8 mouse cellular contexts compared by ENCODE assay signal in the genomic region with DNA sequence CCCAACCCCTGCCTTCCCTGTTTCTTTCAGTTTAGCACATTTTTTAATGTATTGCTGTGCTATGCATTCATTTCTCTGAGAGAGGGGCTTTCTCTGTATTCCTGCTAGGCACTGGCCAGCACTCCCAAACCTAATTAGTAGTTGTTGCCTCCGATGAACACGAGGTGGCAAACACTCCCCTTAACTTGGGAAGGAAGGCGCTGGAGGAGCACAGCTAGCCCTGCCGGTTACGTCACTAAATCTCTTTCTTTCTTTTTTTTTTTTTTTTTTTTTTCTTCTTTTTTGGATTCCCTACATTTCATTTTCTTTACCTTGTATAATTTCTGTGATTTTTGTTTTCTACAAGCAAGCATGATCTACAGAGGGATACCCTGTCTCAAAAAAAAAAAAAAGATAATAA. TPM values are rescaled to one million over a fixed set of nuclear protein-coding genes. Genes with fewer than 3 reads are reported as not detected.
DNase-seq lines count a peak whose midpoint lies in the region; ATAC-seq and TF ChIP-seq lines count a peak whose summit lies in the region.
"Had no signal": no experiment of that assay in that cellular context is flagged by ENCODE, and none has a peak within 500 bp of the region (broad histone marks: within the 10 kb centered on the region; RNA-seq: fewer than 3 reads in every experiment).

No protein-coding gene starts in this region.

- ATAC-seq in hindbrain, embryonic 11.5 days (ENCODE audit: low FRiP score), result no peak
- no peak for ATAC-seq in hindbrain, embryonic 12.5 days (ENCODE audit: low FRiP score)
- ATAC-seq in hindbrain, postnatal 0 days, result peak; percentile 87
- peak; percentile 40; the same call in 1 of the 2 replicates for ATAC-seq in liver, embryonic 16.5 days (ENCODE audit: low read depth)

- peak; percentile 44 for DNase-seq in hindbrain, embryonic 11.5 days (ENCODE audit: low spot score)
- DNase-seq in ES-CJ7 (ENCODE audit: low read depth, low spot score) (peak; percentile 51), ZHBTc4 (ENCODE audit: low read depth, low spot score) (peak; percentile 73)
- DNase-seq in hindbrain, postnatal 0 days (ENCODE audit: low spot score), result peak; percentile 91
- DNase-seq in right cerebral cortex, postnatal 4 days, result peak; percentile 51

- TF ChIP-seq CTCF in hindbrain, postnatal 0 days (IDR thresholded peaks at IDR 0.05; ENCODE audit: low read depth), result peak; percentile 82

- H3K36me3 ChIP-seq in hindbrain, embryonic 11.5 days (ENCODE audit: control insufficient read depth, insufficient read depth, low read length), result no peaks in the 10 kb centered on the region
- H3K36me3 ChIP-seq in hindbrain, embryonic 12.5 days, result no peaks in the 10 kb centered on the region
- H3K36me3 ChIP-seq in hindbrain, postnatal 0 days (ENCODE audit: insufficient read depth, low read length), result no peaks in the 10 kb centered on the region
- peaks cover 9% of the 10 kb centered on the region for H3K36me3 ChIP-seq in liver, embryonic 16.5 days (ENCODE audit: control insufficient read depth, insufficient read depth)

- 8% methylated on average over 5 of the region's 5 CpGs for WGBS in hindbrain, embryonic 11.5 days
- WGBS in hindbrain, embryonic 12.5 days, result 11% methylated on average over 5 of the region's 5 CpGs
- WGBS in hindbrain, postnatal 0 days, result 10% methylated on average over 5 of the region's 5 CpGs
- WGBS in liver, embryonic 16.5 days (ENCODE audit: insufficient replicate concordance), result 12% methylated on average over 5 of the region's 5 CpGs

- no peak overlapping the region for H3K27ac ChIP-seq in hindbrain, embryonic 11.5 days (ENCODE audit: low read depth, low read length)
- H3K27ac ChIP-seq in hindbrain, embryonic 12.5 days, result no peak overlapping the region
- H3K27ac ChIP-seq in hindbrain, postnatal 0 days, result no peak overlapping the region
- H3K27ac ChIP-seq in liver, embryonic 16.5 days (ENCODE audit: low read length), result no peak overlapping the region
- H3K27ac ChIP-seq: macrophage had no signal

- no peak overlapping the region for H3K4me3 ChIP-seq in hindbrain, embryonic 11.5 days (ENCODE audit: low read depth, low read length)
- no peak overlapping the region for H3K4me3 ChIP-seq in hindbrain, embryonic 12.5 days
- no peak overlapping the region for H3K4me3 ChIP-seq in hindbrain, postnatal 0 days (ENCODE audit: low read length)
- no peak overlapping the region for H3K4me3 ChIP-seq in liver, embryonic 16.5 days (ENCODE audit: low read depth, low read length)

- no peaks in the 10 kb centered on the region for H3K9me3 ChIP-seq in hindbrain, embryonic 11.5 days (ENCODE audit: control insufficient read depth, low read length)
- no peaks in the 10 kb centered on the region for H3K9me3 ChIP-seq in hindbrain, embryonic 12.5 days (replicated peaks)
- H3K9me3 ChIP-seq in hindbrain, postnatal 0 days (ENCODE audit: low read length), result no peaks in the 10 kb centered on the region
- no peaks in the 10 kb centered on the region for H3K9me3 ChIP-seq in liver, embryonic 16.5 days (replicated peaks; ENCODE audit: control insufficient read depth, low read length)

- 0 out of 2 replicates have a peak overlapping the region, but pooled peaks have one; percentile 11 for H3K9ac ChIP-seq in hindbrain, embryonic 11.5 days (ENCODE audit: low read depth, low read length)
- no peak overlapping the region for H3K9ac ChIP-seq in hindbrain, embryonic 12.5 days
- no peak overlapping the region for H3K9ac ChIP-seq in hindbrain, postnatal 0 days (replicated peaks; ENCODE audit: low read length)
- H3K9ac ChIP-seq in liver, embryonic 16.5 days (ENCODE audit: low read depth, low read length), result peak overlapping the region; percentile 35; the same call in 1 of the 2 replicates

- no peak overlapping the region for H3K4me2 ChIP-seq in hindbrain, embryonic 11.5 days (replicated peaks; ENCODE audit: low read depth, low read length)
- no peak overlapping the region for H3K4me2 ChIP-seq in hindbrain, embryonic 12.5 days (replicated peaks)
- no peak overlapping the region for H3K4me2 ChIP-seq in hindbrain, postnatal 0 days (ENCODE audit: low read depth, low read length)
- H3K4me2 ChIP-seq in liver, embryonic 16.5 days (ENCODE audit: low read depth, low read length), result no peak overlapping the region

- H3K27me3 ChIP-seq in hindbrain, embryonic 11.5 days (ENCODE audit: control insufficient read depth, insufficient read depth, low read length), result no peaks in the 10 kb centered on the region
- 0 out of 2 replicates have a peak, but pooled peaks cover 3% of the 10 kb centered on the region for H3K27me3 ChIP-seq in hindbrain, embryonic 12.5 days
- no peaks in the 10 kb centered on the region for H3K27me3 ChIP-seq in hindbrain, postnatal 0 days (ENCODE audit: insufficient read depth, low read length)
- H3K27me3 ChIP-seq in liver, embryonic 16.5 days (ENCODE audit: control insufficient read depth, insufficient read depth, low read depth, low read length), result no peaks in the 10 kb centered on the region

- H3K4me1 ChIP-seq in hindbrain, embryonic 11.5 days (replicated peaks; ENCODE audit: control insufficient read depth, insufficient read depth, low read length), result no peaks in the 10 kb centered on the region
- H3K4me1 ChIP-seq in hindbrain, embryonic 12.5 days, result no peaks in the 10 kb centered on the region
- H3K4me1 ChIP-seq in hindbrain, postnatal 0 days (ENCODE audit: insufficient read depth, low read length), result no peaks in the 10 kb centered on the region
- peaks cover 26% of the 10 kb centered on the region for H3K4me1 ChIP-seq in liver, embryonic 16.5 days (ENCODE audit: control insufficient read depth, low read depth, low read length)

RNA-seq across cellular contexts. Expression of gene BC017158, which starts 6.9 kb away (rescaled TPM):
- polyA plus RNA-seq in hindbrain, embryonic 11.5 days (2014; fragmentation: Nextera tagmentation; extraction: Ambion mirVana), result 18.3 and 22.0 TPM in 2 replicates
- 21.7 and 27.4 TPM in 2 replicates for polyA plus RNA-seq in hindbrain, embryonic 12.5 days (2016; fragmentation: Nextera tagmentation; extraction: Ambion mirVana)
- total RNA-seq in hindbrain, postnatal 0 days (2014; rRNA removed), result 34.9 and 35.1 TPM in 2 replicates
- polyA plus RNA-seq in hindbrain, postnatal 0 days (2015; fragmentation: Nextera tagmentation; extraction: Ambion mirVana), result 15.9 and 16.8 TPM in 2 replicates
- polyA plus RNA-seq in liver, embryonic 16.5 days (2015; fragmentation: Nextera tagmentation; extraction: Ambion mirVana), result 20.5 and 23.3 TPM in 2 replicates

RNA-seq across cellular contexts. Expression of gene Slc5a2, which starts 39.5 kb away (rescaled TPM):
- 0.25 TPM in 1 of 2 replicates, not detected in the other for polyA plus RNA-seq in hindbrain, embryonic 11.5 days (2014; fragmentation: Nextera tagmentation; extraction: Ambion mirVana)
- polyA plus RNA-seq in hindbrain, embryonic 12.5 days (2016; fragmentation: Nextera tagmentation; extraction: Ambion mirVana), result not detected in 2 replicates
- not detected in 2 replicates for total RNA-seq in hindbrain, postnatal 0 days (2014; rRNA removed)
- polyA plus RNA-seq in hindbrain, postnatal 0 days (2015; fragmentation: Nextera tagmentation; extraction: Ambion mirVana), result 0.38 and 0.42 TPM in 2 replicates
- 1.4 and 1.7 TPM in 2 replicates for polyA plus RNA-seq in liver, embryonic 16.5 days (2015; fragmentation: Nextera tagmentation; extraction: Ambion mirVana)

RNA-seq across cellular contexts. Expression of gene Tgfb1i1, which starts 58.3 kb away (rescaled TPM):
- polyA plus RNA-seq in hindbrain, embryonic 11.5 days (2014; fragmentation: Nextera tagmentation; extraction: Ambion mirVana), result 33.0 and 40.9 TPM in 2 replicates
- 50.9 and 63.1 TPM in 2 replicates for polyA plus RNA-seq in hindbrain, embryonic 12.5 days (2016; fragmentation: Nextera tagmentation; extraction: Ambion mirVana)
- total RNA-seq in hindbrain, postnatal 0 days (2014; rRNA removed), result 19.8 and 20.6 TPM in 2 replicates
- 22.7 and 23.3 TPM in 2 replicates for polyA plus RNA-seq in hindbrain, postnatal 0 days (2015; fragmentation: Nextera tagmentation; extraction: Ambion mirVana)
- polyA plus RNA-seq in liver, embryonic 16.5 days (2015; fragmentation: Nextera tagmentation; extraction: Ambion mirVana), result 9.6 and 11.9 TPM in 2 replicates

Comparison
In these comparisons a context has a peak if more than half of its experiments do, and no peak if none do; other contexts are left out.
1. ATAC-seq: peak in hindbrain, postnatal 0 days (single experiment) and liver, embryonic 16.5 days (single experiment); none in hindbrain, embryonic 11.5 days (single experiment) and hindbrain, embryonic 12.5 days (single experiment).
2. H3K9ac ChIP-seq: peak in hindbrain, embryonic 11.5 days (single experiment) and liver, embryonic 16.5 days (single experiment); none in hindbrain, embryonic 12.5 days (single experiment) and hindbrain, postnatal 0 days (single experiment).
3. Peak in every context shown above with its lines, with median percentiles within 50 percentile points of each other: DNase-seq.